Mouse (Mus musculus): ENCODE data around the gene Dhtkd1. TPM values are rescaled to one million over a fixed set of nuclear protein-coding genes. Genes with fewer than 3 reads are reported as not detected.
A peak's percentile ranks its signal among the peaks of the same experiment; 100 is the strongest.

Dhtkd1 gene
- polyA plus RNA-seq, 1 experiment from 2014 or later: 0.23 TPM

GRCm38 (mm10) chr2:5931938-5932337, 10.7 kb downstream of the Dhtkd1 start:
- no peak for DNase-seq (ENCODE audit: low spot score)

GRCm38 (mm10) chr2:5930291-5931054, 12.1 kb downstream of the Dhtkd1 start:
- DNase-seq (ENCODE audit: low spot score): no peak

- DNase-seq (ENCODE audit: low spot score): no peak
Observed at GRCm38 (mm10) chr2:5929793-5930192, 12.8 kb downstream of the Dhtkd1 start.

GRCm38 (mm10) chr2:5927481-5927880, 15.1 kb downstream of the Dhtkd1 start:
- no peak for DNase-seq (ENCODE audit: low spot score)

GRCm38 (mm10) chr2:5923786-5924185, 18.8 kb downstream of the Dhtkd1 start:
- no peak for DNase-seq (ENCODE audit: low spot score)

GRCm38 (mm10) chr2:5922823-5923222, 19.8 kb downstream of the Dhtkd1 start:
- no peak for DNase-seq (ENCODE audit: low spot score)

- no peak for DNase-seq (ENCODE audit: low spot score)
Observed at GRCm38 (mm10) chr2:5911282-5911965, 31.2 kb downstream of the Dhtkd1 start.

- DNase-seq (ENCODE audit: low spot score): peak; percentile 62
Observed at GRCm38 (mm10) chr2:5906625-5907024, 36.0 kb downstream of the Dhtkd1 start.

GRCm38 (mm10) chr2:5906092-5906491, 36.5 kb downstream of the Dhtkd1 start:
- DNase-seq (ENCODE audit: low spot score): no peak

- peak; percentile 58 for DNase-seq (ENCODE audit: low spot score)
Observed at GRCm38 (mm10) chr2:5900145-5900544, 42.4 kb downstream of the Dhtkd1 start.

- peak; percentile 88 for DNase-seq (ENCODE audit: low spot score)
Observed at GRCm38 (mm10) chr2:5894843-5895570, 47.6 kb downstream of the Dhtkd1 start, which contains the start of gene Sec61a2. Gene Sec61a2 (minus strand): TSS chr2:5895432.

GRCm38 (mm10) chr2:5894296-5894695, 48.3 kb downstream of the Dhtkd1 start:
- no peak for DNase-seq (ENCODE audit: low spot score)

GRCm38 (mm10) chr2:5889412-5889811, 53.2 kb downstream of the Dhtkd1 start:
- DNase-seq (ENCODE audit: low spot score): no peak

GRCm38 (mm10) chr2:5888865-5889264, 53.7 kb downstream of the Dhtkd1 start:
- no peak for DNase-seq (ENCODE audit: low spot score)

GRCm38 (mm10) chr2:5877446-5877845, 65.1 kb downstream of the Dhtkd1 start:
- DNase-seq (ENCODE audit: low spot score): no peak

GRCm38 (mm10) chr2:5869746-5870145, 72.8 kb downstream of the Dhtkd1 start:
- DNase-seq (ENCODE audit: low spot score): no peak

GRCm38 (mm10) chr2:5867681-5868080, 74.9 kb downstream of the Dhtkd1 start:
- no peak for DNase-seq (ENCODE audit: low spot score)

- no peak for DNase-seq (ENCODE audit: low spot score)
Observed at GRCm38 (mm10) chr2:5862834-5863233, 79.8 kb downstream of the Dhtkd1 start, which contains the start of gene Gm13199. Gene Gm13199 (minus strand): TSS chr2:5862934.

GRCm38 (mm10) chr2:5851866-5852265, 90.7 kb downstream of the Dhtkd1 start:
- DNase-seq (ENCODE audit: low spot score): no peak

GRCm38 (mm10) chr2:5851116-5851515, 91.5 kb downstream of the Dhtkd1 start:
- no peak for DNase-seq (ENCODE audit: low spot score)
